Mouse (Mus musculus): ENCODE measurements around the gene Dclk2. TPM values are rescaled to one million over a fixed set of nuclear protein-coding genes. Genes with fewer than 3 reads are reported as not detected.

The Dclk2 gene
- total RNA-seq, 2 experiments from 2014 or later = 0.62 to 1.4 TPM

DNA sequence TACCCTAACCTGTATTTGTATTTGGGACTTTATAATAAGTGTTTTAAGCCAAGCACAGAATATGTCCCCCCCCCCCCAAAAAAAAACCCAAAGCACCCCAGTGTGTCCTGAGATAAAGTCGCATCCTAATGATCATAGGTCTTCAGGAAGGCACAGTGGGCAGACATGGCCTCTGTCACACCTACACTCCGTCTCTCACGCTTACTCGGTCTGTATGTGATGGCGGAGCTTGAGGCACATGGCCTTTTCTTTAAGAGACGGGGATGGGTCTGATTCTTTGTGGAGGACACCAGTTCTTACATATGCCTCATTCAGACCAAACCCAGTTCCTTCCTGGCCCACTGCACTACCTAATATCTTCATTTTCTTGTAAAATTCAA is 158.6 kb downstream of the Dclk2 start:
- no peak for ATAC-seq (replicated peaks; ENCODE audit: poor library complexity)

DNA sequence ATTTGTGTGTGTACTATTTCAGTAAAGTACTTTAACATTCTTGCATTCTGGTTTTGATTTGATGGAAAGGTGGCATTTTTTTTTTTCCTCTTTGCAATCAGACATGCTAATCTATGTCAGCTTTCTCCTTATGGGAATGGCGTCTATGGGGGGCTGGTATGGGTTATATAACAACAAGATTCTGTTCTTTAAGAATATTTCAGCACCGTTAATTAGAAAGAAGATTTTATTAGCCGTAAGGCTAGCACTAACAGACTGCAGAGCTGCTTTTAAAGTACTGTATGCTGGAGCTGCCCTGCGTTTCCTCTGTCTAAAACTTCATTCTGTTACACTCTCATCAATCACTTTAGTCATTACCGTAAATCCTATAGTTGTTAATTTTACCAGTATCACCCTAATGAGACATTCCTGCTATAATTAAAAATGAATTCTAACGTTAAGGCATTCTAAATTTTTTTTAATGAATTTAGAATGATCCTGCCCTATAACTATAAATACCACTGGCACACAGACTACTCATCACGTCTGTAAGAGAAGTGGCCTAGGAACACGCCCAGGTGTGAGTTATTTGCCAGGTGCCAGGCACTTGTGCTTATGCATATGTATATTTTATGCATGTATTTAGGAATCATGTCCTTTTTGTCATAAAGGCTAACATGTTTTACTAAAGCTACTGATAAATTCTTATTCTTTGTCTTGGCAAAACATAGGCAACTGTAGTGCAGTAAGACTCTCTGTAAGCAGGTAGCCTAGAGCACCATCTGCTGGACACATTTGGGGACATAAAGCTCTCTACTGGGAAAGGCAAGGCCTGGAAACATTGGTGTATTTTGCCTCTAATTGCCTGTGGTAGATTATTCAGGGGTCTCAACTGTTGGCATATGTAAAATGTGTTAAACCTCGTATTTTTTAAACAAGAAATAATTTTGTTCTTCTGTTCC is 159.3 kb downstream of the Dclk2 start:
- ATAC-seq (replicated peaks; ENCODE audit: poor library complexity) = peak; percentile 78

DNA sequence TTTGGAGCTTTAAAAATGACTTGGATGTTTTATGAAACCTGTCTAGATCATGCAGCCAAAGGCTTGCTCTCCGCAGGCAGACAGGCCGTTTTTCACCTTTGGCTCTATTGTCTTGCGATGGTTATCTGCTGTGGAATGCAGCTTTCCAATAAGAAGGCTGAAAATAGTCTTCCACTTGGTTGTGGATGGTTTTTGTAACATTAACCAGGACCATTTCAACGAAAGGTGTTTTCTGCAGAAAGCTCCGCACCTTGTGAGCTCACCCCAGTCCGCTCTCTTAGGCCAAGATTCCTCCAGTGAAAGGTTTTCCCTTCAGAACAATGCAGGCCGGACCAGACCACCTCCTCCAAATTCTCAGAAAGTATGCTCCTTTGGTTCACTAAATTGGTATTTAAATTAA is 160.2 kb downstream of the Dclk2 start:
- no peak for ATAC-seq (replicated peaks; ENCODE audit: poor library complexity)

DNA sequence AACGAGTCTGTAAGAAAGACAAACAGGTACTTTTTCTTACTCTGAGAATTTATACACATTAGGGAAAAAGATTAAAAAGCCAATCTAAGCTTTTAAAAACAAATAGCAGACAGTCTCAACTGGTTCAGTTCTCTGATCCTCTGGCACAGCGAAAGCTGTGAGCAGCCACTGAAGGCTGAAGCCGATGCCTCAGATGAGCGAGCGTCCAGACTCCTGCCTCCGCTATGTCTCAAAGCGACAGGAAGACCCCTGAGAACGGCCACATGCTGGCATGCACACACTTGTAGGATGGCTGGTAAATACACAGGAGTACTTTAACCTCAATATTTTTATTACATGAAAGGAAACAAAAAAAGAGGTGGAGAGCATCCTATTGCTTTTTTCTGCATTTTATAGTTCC is 160.8 kb downstream of the Dclk2 start:
- no peak for ATAC-seq (replicated peaks; ENCODE audit: poor library complexity)

DNA sequence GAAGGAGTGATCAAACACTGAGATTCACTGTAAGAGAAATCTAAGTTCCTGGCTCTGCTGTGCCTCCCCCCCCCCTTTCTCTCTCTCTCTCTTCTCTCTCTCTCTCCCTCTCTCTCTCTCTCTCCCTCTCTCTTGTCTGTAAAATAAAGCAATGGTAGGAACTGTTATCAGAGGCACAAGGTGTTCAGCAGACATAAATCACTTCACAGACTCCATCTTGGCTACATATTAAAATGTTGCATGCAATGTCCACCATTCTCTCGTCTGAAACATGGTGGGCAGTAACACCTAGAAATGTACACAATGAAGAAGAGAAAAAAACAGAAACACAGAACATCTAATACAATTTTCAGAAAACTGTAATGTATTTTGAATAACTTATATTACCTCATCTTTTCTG is 161.3 kb downstream of the Dclk2 start:
- no peak for ATAC-seq (replicated peaks; ENCODE audit: poor library complexity)

DNA sequence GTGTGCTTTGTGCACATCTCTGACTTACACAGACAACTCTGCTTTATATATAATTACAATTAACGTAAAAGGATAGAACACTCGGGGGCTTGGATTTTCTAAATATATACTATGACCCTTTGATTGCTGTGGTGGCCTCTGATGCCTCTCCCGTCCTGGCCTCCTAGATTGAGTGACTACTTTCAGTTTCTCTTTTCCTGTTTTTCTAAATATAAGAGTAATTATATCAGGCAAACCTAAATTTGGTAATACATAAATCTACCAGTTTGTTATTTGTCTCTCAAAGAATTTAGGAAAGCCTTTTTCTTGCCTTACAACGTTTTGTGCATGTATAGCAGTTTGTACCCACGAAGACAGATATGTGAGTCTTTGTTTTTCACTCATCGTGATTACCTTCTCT is 161.9 kb downstream of the Dclk2 start:
- ATAC-seq (replicated peaks; ENCODE audit: poor library complexity) = no peak; the same call in 1 of the 2 replicates

DNA sequence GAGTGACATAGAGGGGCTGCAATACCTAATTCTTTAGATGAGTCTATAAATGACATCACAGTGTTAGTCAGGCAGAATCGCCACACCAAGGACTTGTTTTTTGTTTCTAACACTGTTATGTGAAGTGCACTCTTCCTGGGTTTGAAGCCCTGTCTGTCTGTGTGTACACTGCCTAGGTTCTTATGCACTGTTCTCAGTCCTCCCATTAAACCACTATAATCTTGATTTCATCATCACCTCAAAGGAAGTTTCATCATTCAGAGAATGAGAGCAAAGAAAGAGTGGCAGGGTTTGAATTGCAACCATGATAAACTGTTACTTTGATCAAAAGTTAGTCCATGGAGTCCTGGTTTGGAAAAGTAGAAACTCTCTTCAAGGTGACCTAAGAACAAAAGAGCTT is 164.1 kb downstream of the Dclk2 start:
- peak; percentile 67 for ATAC-seq (replicated peaks; ENCODE audit: poor library complexity)

DNA sequence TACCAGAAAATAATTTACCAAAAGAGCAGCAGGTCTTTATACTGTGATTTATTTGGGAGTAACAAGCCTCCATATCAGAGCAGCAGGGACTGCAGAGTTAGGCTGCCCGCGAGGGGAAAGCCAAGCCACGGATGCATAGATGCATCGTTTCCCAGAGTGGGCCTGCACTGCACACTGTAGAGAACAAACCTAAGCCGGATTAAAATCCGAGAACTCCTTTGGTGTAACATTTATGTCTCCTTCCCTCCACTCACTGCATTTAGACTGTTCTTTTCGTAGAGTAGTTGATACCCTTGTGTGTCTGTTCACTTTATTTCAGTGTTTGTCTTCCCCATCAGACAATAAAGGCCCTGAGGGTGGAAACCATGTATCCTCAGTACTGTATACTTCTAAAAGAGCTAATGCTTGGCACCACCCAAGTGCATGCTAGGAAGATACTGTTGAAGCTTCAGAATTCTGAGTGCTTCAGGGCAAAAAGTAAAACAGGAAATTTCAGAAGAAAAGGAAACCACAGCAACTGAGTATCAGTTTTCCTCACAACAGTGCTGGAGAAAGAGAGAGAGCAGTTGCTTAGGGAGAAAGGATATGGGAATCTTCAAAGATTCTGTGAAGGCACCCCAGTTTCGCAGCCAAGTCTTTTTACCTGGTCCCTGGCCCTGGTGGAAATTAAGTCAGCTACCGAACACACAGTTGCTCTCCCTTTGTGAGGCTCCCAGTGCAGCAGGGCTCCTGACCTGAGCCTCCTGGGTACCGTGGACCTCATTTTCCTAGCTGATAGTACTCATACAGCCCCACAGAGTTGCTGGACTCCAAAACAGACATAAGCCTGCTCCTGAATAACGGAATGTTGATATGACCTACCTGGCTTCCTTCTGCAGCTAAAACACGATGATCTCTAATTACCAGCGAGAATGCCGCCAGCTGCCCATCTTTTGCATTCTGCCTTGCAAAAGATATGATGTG is 165.8 kb downstream of the Dclk2 start:
- ATAC-seq (replicated peaks; ENCODE audit: poor library complexity) = no peak

DNA sequence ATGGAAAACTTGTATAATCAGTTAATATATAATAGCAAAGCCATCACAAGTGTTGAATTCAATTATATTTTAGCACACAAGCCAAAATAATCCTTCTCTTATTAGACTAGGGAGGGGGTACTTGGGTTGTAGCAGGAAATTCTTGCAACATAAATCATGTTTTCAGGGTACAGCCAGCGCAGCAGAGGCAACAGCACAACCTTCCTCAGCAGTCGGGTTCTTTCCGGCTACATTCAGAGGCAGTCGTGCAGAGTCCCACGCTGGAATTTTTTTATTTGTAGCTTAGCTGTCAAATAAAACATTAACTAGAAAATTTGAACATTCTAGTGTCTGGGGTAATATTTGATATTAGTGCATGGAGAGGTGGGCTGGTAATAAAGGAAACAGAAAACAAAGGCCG is 166.5 kb downstream of the Dclk2 start:
- ATAC-seq (replicated peaks; ENCODE audit: poor library complexity) = peak; percentile 37; the same call in 1 of the 2 replicates

DNA sequence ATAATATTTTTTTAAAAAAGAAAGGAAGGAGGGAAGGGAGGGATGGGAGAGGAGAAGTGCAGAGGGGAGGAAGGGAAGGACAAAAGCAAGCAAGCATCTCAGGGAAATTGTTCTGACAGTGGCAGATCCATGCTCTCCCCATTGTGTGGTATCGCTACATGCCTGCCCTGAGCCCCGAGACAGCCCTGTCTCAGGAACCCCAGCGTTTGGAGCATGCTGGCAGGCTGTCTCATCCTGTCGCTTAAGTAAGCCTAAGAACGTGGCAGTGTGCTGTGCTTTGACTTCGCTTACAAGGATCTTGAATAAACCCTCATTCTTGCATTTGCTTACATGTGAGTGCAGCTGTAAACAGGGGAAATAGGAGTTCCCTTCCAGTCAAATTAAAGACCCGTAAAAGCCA is 170.0 kb downstream of the Dclk2 start:
- ATAC-seq (replicated peaks; ENCODE audit: poor library complexity) = no peak

DNA sequence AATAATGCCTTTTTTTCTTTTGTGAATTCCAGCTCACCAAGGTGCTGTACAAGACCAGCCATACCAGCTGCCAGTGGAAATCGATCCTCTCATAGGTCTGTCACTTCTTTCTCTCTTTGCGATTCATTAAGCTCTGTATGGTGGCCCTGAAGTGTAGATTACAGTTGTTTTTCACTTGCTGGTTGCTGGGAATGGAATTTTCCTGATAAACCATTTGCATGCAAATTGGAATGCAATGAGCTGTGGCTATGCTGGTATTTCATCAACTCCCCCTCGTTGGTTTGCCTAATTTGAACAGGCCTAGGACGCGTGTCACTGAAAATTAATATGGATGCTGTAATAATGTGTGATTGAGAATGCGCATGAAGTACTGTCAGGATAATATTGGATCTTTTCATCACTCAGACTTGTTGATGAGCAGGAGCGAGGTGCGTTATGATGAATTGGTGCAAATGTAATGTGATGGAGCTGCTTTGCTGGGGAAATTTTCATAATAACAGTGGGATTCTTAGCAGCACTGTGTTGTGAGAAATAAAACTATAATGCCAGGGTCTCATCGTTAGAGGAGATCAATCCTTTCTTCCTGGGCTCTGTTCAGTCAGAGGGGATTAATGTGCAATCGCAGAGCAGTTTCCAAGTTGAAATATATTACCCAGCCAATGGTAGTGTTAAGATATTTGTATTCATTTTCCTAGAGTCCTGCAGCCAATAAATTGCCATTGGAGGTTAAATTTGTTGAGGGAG is 174.7 kb downstream of the Dclk2 start:
- ATAC-seq (replicated peaks; ENCODE audit: poor library complexity) = no peak

DNA sequence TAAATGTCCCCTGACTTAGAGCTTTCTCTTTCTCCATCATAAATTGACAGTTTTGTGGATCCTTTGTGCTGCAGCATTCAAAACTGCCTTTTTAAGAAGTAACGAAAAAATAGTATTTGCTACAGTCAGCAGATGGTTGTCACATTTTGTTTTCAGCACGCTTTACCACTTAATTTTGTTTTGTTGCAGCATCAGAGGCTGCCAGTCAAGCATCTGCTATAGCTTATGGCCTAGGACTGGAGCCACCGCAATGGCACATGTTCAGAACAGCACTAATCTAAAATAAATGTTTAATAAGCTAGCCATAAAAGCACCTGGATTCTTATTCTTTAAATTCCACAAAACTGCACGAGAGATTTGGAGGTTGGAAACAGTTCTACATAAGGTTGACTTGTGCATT is 175.3 kb downstream of the Dclk2 start:
- ATAC-seq (replicated peaks; ENCODE audit: poor library complexity) = no peak

DNA sequence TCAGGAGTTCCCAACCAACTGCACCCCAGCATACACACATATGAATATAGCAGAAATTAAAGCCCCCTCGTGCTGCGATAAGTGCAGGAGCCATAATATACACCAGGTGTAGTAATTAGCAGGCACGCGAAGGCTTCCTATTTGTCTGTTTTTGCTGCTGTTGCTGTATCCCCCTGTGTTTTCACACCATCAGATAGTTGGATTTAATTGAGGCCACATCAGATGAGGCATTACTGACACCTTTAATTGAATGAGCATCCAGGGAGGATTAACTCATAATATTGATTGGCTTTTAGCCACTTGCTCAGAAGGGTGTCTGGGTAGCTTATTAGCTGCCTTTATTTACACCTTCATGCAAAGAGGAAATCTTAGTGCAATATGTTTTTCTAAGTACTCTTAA is 180.9 kb downstream of the Dclk2 start:
- ATAC-seq (replicated peaks; ENCODE audit: poor library complexity) = no peak

DNA sequence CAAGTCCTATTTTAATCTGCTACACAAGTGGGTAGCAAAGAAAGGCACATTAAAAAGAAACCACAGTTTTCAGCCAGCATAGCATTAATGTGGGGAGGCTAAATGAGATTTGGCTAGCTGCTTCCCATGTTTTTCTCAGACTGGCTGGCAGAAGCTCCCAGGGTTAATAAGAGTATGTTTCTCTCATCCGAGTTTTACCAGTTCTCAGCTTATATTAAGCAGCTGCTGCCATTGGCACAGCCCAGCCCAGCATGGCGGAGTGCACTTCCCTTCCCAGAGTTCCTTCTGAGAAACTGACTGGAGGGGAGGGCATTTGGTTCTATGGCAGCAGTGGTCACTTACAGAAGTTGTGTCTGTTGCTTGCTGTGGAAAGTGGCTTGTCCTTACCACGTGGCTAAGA is 181.8 kb downstream of the Dclk2 start:
- ATAC-seq (replicated peaks; ENCODE audit: poor library complexity) = no peak

Other genes with a start within 250 kb of the Dclk2 start
- 36.5 and 40.8 TPM in 2 replicates for gene Cd1d1, start 78.6 kb upstream of the Dclk2 start, total RNA-seq (2015)
- gene Cd1d1, start 78.6 kb upstream of the Dclk2 start, total RNA-seq (2017) = 20.7 and 23.7 TPM in 2 replicates